Mouse (Mus musculus): Measurements from ENCODE around the gene Rfx4.

Rfx4 gene

GRCm38 (mm10) chr10:84815676-84816436 is 60.0 kb downstream of the Rfx4 start:
- no peak for DNase-seq (ENCODE audit: low spot score)

GRCm38 (mm10) chr10:84817086-84817869 is 61.4 kb downstream of the Rfx4 start:
- no peak for DNase-seq (ENCODE audit: low spot score)

- DNase-seq (ENCODE audit: low spot score) = no peak
Observed at GRCm38 (mm10) chr10:84819669-84820068, 63.8 kb downstream of the Rfx4 start.

- DNase-seq (ENCODE audit: low spot score) = no peak
Observed at GRCm38 (mm10) chr10:84820230-84820629, 64.4 kb downstream of the Rfx4 start.

- DNase-seq (ENCODE audit: low spot score) = no peak
Observed at GRCm38 (mm10) chr10:84822741-84823151, 66.9 kb downstream of the Rfx4 start.

- DNase-seq (ENCODE audit: low spot score) = no peak
Observed at GRCm38 (mm10) chr10:84823621-84824020, 67.8 kb downstream of the Rfx4 start.

- DNase-seq (ENCODE audit: low spot score) = no peak
Observed at GRCm38 (mm10) chr10:84829009-84829408, 73.1 kb downstream of the Rfx4 start.

GRCm38 (mm10) chr10:84835596-84835995 is 79.7 kb downstream of the Rfx4 start:
- DNase-seq (ENCODE audit: low spot score) = no peak

- DNase-seq (ENCODE audit: low spot score) = peak; percentile 71
Observed at GRCm38 (mm10) chr10:84836104-84836503, 80.2 kb downstream of the Rfx4 start.

- no peak for DNase-seq (ENCODE audit: low spot score)
Observed at GRCm38 (mm10) chr10:84837355-84837754, 81.5 kb downstream of the Rfx4 start.

- DNase-seq (ENCODE audit: low spot score) = no peak
Observed at GRCm38 (mm10) chr10:84838850-84839473, 83.1 kb downstream of the Rfx4 start.

- no peak for DNase-seq (ENCODE audit: low spot score)
Observed at GRCm38 (mm10) chr10:84846638-84847037, 90.8 kb downstream of the Rfx4 start.

- peak; percentile 91 for DNase-seq (ENCODE audit: low spot score)
Observed at GRCm38 (mm10) chr10:84851981-84852979, 96.4 kb downstream of the Rfx4 start.

- no peak for DNase-seq (ENCODE audit: low spot score)
Observed at GRCm38 (mm10) chr10:84854059-84854458, 98.2 kb downstream of the Rfx4 start.

- no peak for DNase-seq (ENCODE audit: low spot score)
Observed at GRCm38 (mm10) chr10:84855466-84855865, 99.6 kb downstream of the Rfx4 start.

GRCm38 (mm10) chr10:84858371-84858770 is 102.5 kb downstream of the Rfx4 start:
- no peak for DNase-seq (ENCODE audit: low spot score)

- no peak for DNase-seq (ENCODE audit: low spot score)
Observed at GRCm38 (mm10) chr10:84858806-84859496, 103.1 kb downstream of the Rfx4 start.

- DNase-seq (ENCODE audit: low spot score) = no peak
Observed at GRCm38 (mm10) chr10:84859556-84860380, 103.9 kb downstream of the Rfx4 start.

- no peak for DNase-seq (ENCODE audit: low spot score)
Observed at GRCm38 (mm10) chr10:84863488-84863887, 107.6 kb downstream of the Rfx4 start.

GRCm38 (mm10) chr10:84867577-84867976 is 111.7 kb downstream of the Rfx4 start:
- DNase-seq (ENCODE audit: low spot score) = no peak

Data from MN1 (cell line).